Mouse (Mus musculus) intestine, embryonic 15.5 days (tissue): ENCODE results near the gene Padi1. TPM values are rescaled to one million over a fixed set of nuclear protein-coding genes. Genes with fewer than 3 reads are reported as not detected.

Experiments
- ATAC-seq: fragments of 200-750 bp; cut with Nextera tagmentation; 2 replicates; pipeline ENCODE4 v1.8.0; 2017; ENCODE audit warnings: moderate TSS enrichment, moderate library complexity
- H3K27ac ChIP-seq: fragments of 300-500 bp; sonication (generic); 2 replicates; pipeline ENCODE4 v1.5.1; 2015; ENCODE audit warnings: mild to moderate bottlenecking, inconsistent platforms
- H3K27me3 ChIP-seq: fragments of 300-500 bp; sonication (generic); replicated peaks from 2 replicates; pipeline ENCODE4 v1.6.1; 2015; ENCODE audit warnings: inconsistent platforms
- H3K36me3 ChIP-seq: fragments of 300-500 bp; sonication (generic); 2 replicates; pipeline ENCODE4 v1.6.1; 2015; ENCODE audit warnings: inconsistent platforms
- H3K4me1 ChIP-seq: fragments of 300-500 bp; sonication (generic); replicated peaks from 2 replicates; pipeline ENCODE4 v1.6.1; 2015; ENCODE audit warnings: inconsistent platforms
- H3K4me2 ChIP-seq: fragments of 300-500 bp; sonication (generic); replicated peaks from 2 replicates; pipeline ENCODE4 v1.6.1; 2015; ENCODE audit warnings: mild to moderate bottlenecking, inconsistent platforms
- H3K4me3 ChIP-seq: fragments of 300-500 bp; sonication (generic); replicated peaks from 2 replicates; pipeline ENCODE4 v1.5.1; 2015; ENCODE audit warnings: inconsistent platforms
- H3K9ac ChIP-seq: fragments of 300-500 bp; sonication (generic); 2 replicates; pipeline ENCODE4 v1.6.1; 2015; ENCODE audit warnings: inconsistent platforms
- H3K9me3 ChIP-seq: fragments of 300-500 bp; sonication (generic); 2 replicates; pipeline ENCODE4 v1.6.1; 2016; ENCODE audit warnings: inconsistent platforms
- WGBS: fragments of 180-500 bp; shearing (Covaris S2); methylation state at CpG from one replicate; pipeline ENCODE4 v1.1.7; 2015; 5-methylcytosine and 5-hydroxymethylcytosine counted together
- polyA plus RNA-seq: library from polyadenylated mRNA; unstranded; fragments of >200 nt; fragmentation: Nextera tagmentation; extraction: Ambion mirVana; gene quantifications from 2 replicates; pipeline ENCODE4 v1.2.1, GENCODE M21; 2015

The Padi1 gene
- polyA plus RNA-seq = 0.19 and 0.32 TPM in 2 replicates

- H3K27ac ChIP-seq = no peak within 1 kb of the TSS
- H3K36me3 ChIP-seq = no peaks in the 10 kb centered on the region
- H3K4me2 ChIP-seq = no peak within 1 kb of the TSS
- ATAC-seq = no peak
- no peaks in the 10 kb centered on the region for H3K9me3 ChIP-seq
- H3K4me3 ChIP-seq = no peak within 1 kb of the TSS
- H3K27me3 ChIP-seq = no peaks in the 10 kb centered on the region
- H3K4me1 ChIP-seq = no peaks in the 10 kb centered on the region
- 71% methylated on average over 6 of the region's 6 CpGs for WGBS
- no peak within 1 kb of the TSS for H3K9ac ChIP-seq
These were observed at the start of gene Padi1 for GRCm38 (mm10) chr4:140845666-140846065. Gene Padi1, minus strand, starts transcription at chr4:140845778.

- ATAC-seq = no peak
- Histone ChIP-seq H3K9me3 (no peaks in the 10 kb centered on the region), H3K36me3 (no peaks in the 10 kb centered on the region), H3K9ac (no peak overlapping the region), H3K4me2 (no peak overlapping the region), H3K27me3 (no peaks in the 10 kb centered on the region), H3K4me1 (no peaks in the 10 kb centered on the region), H3K4me3 (no peak overlapping the region), H3K27ac (no peak overlapping the region)
- 77% methylated on average over 1 of the region's 1 CpGs for WGBS
These were observed 46.6 kb upstream of the Padi1 start for GRCm38 (mm10) chr4:140892163-140892530.

GRCm38 (mm10) chr4:140891525-140892162 lies 46.1 kb upstream of the Padi1 start:
- no peaks in the 10 kb centered on the region for H3K9me3 ChIP-seq
- no peaks in the 10 kb centered on the region for H3K4me1 ChIP-seq
- H3K4me3 ChIP-seq = no peak overlapping the region
- no peaks in the 10 kb centered on the region for H3K36me3 ChIP-seq
- WGBS = 93% methylated on average over 14 of the region's 14 CpGs
- H3K27me3 ChIP-seq = no peaks in the 10 kb centered on the region
- no peak for ATAC-seq
- H3K4me2 ChIP-seq = no peak overlapping the region
- H3K9ac ChIP-seq = no peak overlapping the region
- H3K27ac ChIP-seq = no peak overlapping the region

GRCm38 (mm10) chr4:140883852-140884251 lies 38.3 kb upstream of the Padi1 start:
- Histone ChIP-seq H3K4me3 (no peak overlapping the region), H3K4me2 (no peak overlapping the region), H3K9me3 (no peaks in the 10 kb centered on the region), H3K9ac (no peak overlapping the region), H3K27me3 (no peaks in the 10 kb centered on the region), H3K36me3 (no peaks in the 10 kb centered on the region), H3K27ac (0 out of 2 replicates have a peak overlapping the region, but pooled peaks have one; percentile 14), H3K4me1 (peaks cover 9% of the 10 kb centered on the region; the same call in 1 of the 2 replicates)
- WGBS = 20% methylated on average over 4 of the region's 4 CpGs
- ATAC-seq = peak; percentile 76

- H3K4me2 ChIP-seq = no peak overlapping the region
- no peak overlapping the region for H3K9ac ChIP-seq
- no peak overlapping the region for H3K27ac ChIP-seq
- H3K27me3 ChIP-seq = no peaks in the 10 kb centered on the region
- no peaks in the 10 kb centered on the region for H3K9me3 ChIP-seq
- no peak for ATAC-seq
- no peak overlapping the region for H3K4me3 ChIP-seq
- H3K4me1 ChIP-seq = peaks cover 9% of the 10 kb centered on the region; the same call in 1 of the 2 replicates
- 98% methylated on average over 3 of the region's 3 CpGs for WGBS
- H3K36me3 ChIP-seq = no peaks in the 10 kb centered on the region
These were observed 37.4 kb upstream of the Padi1 start for GRCm38 (mm10) chr4:140882981-140883380.

- no peak for ATAC-seq
- H3K4me3 ChIP-seq = no peak overlapping the region
- peaks cover 9% of the 10 kb centered on the region; the same call in 1 of the 2 replicates for H3K4me1 ChIP-seq
- no peak overlapping the region for H3K4me2 ChIP-seq
- H3K27me3 ChIP-seq = no peaks in the 10 kb centered on the region
- no peak overlapping the region for H3K9ac ChIP-seq
- H3K27ac ChIP-seq = no peak overlapping the region
- 62% methylated on average over 4 of the region's 4 CpGs for WGBS
- H3K36me3 ChIP-seq = no peaks in the 10 kb centered on the region
- no peaks in the 10 kb centered on the region for H3K9me3 ChIP-seq
These were observed 36.8 kb upstream of the Padi1 start for GRCm38 (mm10) chr4:140882365-140882764.

GRCm38 (mm10) chr4:140881771-140882170 lies 36.2 kb upstream of the Padi1 start:
- Histone ChIP-seq H3K4me1 (peaks cover 9% of the 10 kb centered on the region; the same call in 1 of the 2 replicates), H3K27me3 (peaks cover 3% of the 10 kb centered on the region; the same call in 1 of the 2 replicates), H3K4me2 (no peak overlapping the region), H3K9ac (no peak overlapping the region), H3K36me3 (no peaks in the 10 kb centered on the region), H3K27ac (no peak overlapping the region), H3K4me3 (no peak overlapping the region), H3K9me3 (no peaks in the 10 kb centered on the region)
- 91% methylated on average over 13 of the region's 13 CpGs for WGBS
- no peak for ATAC-seq

- WGBS = 86% methylated on average over 8 of the region's 8 CpGs
- H3K9ac ChIP-seq = no peak overlapping the region
- H3K36me3 ChIP-seq = no peaks in the 10 kb centered on the region
These were observed 35.6 kb upstream of the Padi1 start for GRCm38 (mm10) chr4:140881026-140881670.

GRCm38 (mm10) chr4:140880207-140880606 lies 34.6 kb upstream of the Padi1 start:
- 82% methylated on average over 3 of the region's 3 CpGs for WGBS
- no peak overlapping the region for H3K27ac ChIP-seq
- no peak overlapping the region for H3K9ac ChIP-seq
- no peak overlapping the region for H3K4me3 ChIP-seq
- H3K9me3 ChIP-seq = no peaks in the 10 kb centered on the region
- peaks cover 3% of the 10 kb centered on the region; the same call in 1 of the 2 replicates for H3K27me3 ChIP-seq
- peaks cover 9% of the 10 kb centered on the region; the same call in 1 of the 2 replicates for H3K4me1 ChIP-seq
- no peak for ATAC-seq
- H3K36me3 ChIP-seq = no peaks in the 10 kb centered on the region
- H3K4me2 ChIP-seq = no peak overlapping the region

More at GRCm38 (mm10) chr4:140881026-140881670, 35.6 kb upstream of the Padi1 start:
- no peaks in the 10 kb centered on the region for H3K9me3 ChIP-seq
- peaks cover 3% of the 10 kb centered on the region; the same call in 1 of the 2 replicates for H3K27me3 ChIP-seq
- no peak for ATAC-seq
- H3K4me3 ChIP-seq = no peak overlapping the region
- peaks cover 9% of the 10 kb centered on the region; the same call in 1 of the 2 replicates for H3K4me1 ChIP-seq
- H3K4me2 ChIP-seq = no peak overlapping the region
- no peak overlapping the region for H3K27ac ChIP-seq

- H3K4me2 ChIP-seq = no peak overlapping the region
- no peak overlapping the region for H3K27ac ChIP-seq
- no peaks in the 10 kb centered on the region for H3K36me3 ChIP-seq
- peaks cover 9% of the 10 kb centered on the region; the same call in 1 of the 2 replicates for H3K4me1 ChIP-seq
- WGBS = 63% methylated on average over 4 of the region's 4 CpGs
- no peak for ATAC-seq
- H3K4me3 ChIP-seq = no peak overlapping the region
- peaks cover 3% of the 10 kb centered on the region; the same call in 1 of the 2 replicates for H3K27me3 ChIP-seq
- H3K9ac ChIP-seq = no peak overlapping the region
- H3K9me3 ChIP-seq = no peaks in the 10 kb centered on the region
These were observed 34.2 kb upstream of the Padi1 start for GRCm38 (mm10) chr4:140879739-140880138.

GRCm38 (mm10) chr4:140879116-140879515 lies 33.5 kb upstream of the Padi1 start:
- no peak overlapping the region for H3K9ac ChIP-seq
- no peaks in the 10 kb centered on the region for H3K9me3 ChIP-seq
- no peak for ATAC-seq
- H3K27ac ChIP-seq = no peak overlapping the region
- 93% methylated on average over 6 of the region's 6 CpGs for WGBS
- H3K4me2 ChIP-seq = no peak overlapping the region
- peaks cover 3% of the 10 kb centered on the region; the same call in 1 of the 2 replicates for H3K27me3 ChIP-seq
- H3K36me3 ChIP-seq = no peaks in the 10 kb centered on the region
- peaks cover 9% of the 10 kb centered on the region; the same call in 1 of the 2 replicates for H3K4me1 ChIP-seq
- no peak overlapping the region for H3K4me3 ChIP-seq

GRCm38 (mm10) chr4:140878655-140879054 lies 33.1 kb upstream of the Padi1 start:
- Histone ChIP-seq H3K27ac (no peak overlapping the region), H3K27me3 (peaks cover 3% of the 10 kb centered on the region; the same call in 1 of the 2 replicates), H3K4me3 (no peak overlapping the region), H3K4me2 (no peak overlapping the region), H3K9ac (no peak overlapping the region), H3K36me3 (no peaks in the 10 kb centered on the region), H3K9me3 (no peaks in the 10 kb centered on the region), H3K4me1 (peaks cover 5% of the 10 kb centered on the region; the same call in 1 of the 2 replicates)
- ATAC-seq = no peak
- WGBS = 83% methylated on average over 9 of the region's 9 CpGs
